Mouse (Mus musculus) adrenal gland, adult 8-10 months (tissue): ENCODE data around the gene Polr3h. TPM values are rescaled to one million over a fixed set of nuclear protein-coding genes. Genes with fewer than 3 reads are reported as not detected.
A peak's percentile ranks its signal among the peaks of the same experiment; 100 is the strongest.

ENCODE experiments used
- DNase-seq: peaks from one replicate; pipeline ENCODE4 v3.0.0; 2022
- total RNA-seq, 4 experiments: library from RNA; stranded (reverse); gene quantifications; 2 replicates each; pipeline ENCODE4 v1.2.4; 2022

Gene Polr3h
- total RNA-seq, 4 experiments from 2014 or later: 27.5 to 39.2 (median 31.5) TPM

- no peak for DNase-seq
Measured at GRCm38 (mm10) chr15:81864238-81864637, 61.8 kb downstream of the Polr3h start.

GRCm38 (mm10) chr15:81860471-81861135 lies 65.4 kb downstream of the Polr3h start:
- no peak for DNase-seq

GRCm38 (mm10) chr15:81859330-81860255 lies 66.4 kb downstream of the Polr3h start:
- peak; percentile 86 for DNase-seq

GRCm38 (mm10) chr15:81858517-81859329 lies 67.3 kb downstream of the Polr3h start, which contains the start of gene Tob2:
Gene Tob2, minus strand, starts transcription at chr15:81858796.
- peak; percentile 77 for DNase-seq

- DNase-seq: peak; percentile 91
Measured at GRCm38 (mm10) chr15:81858138-81858516, 67.9 kb downstream of the Polr3h start.

GRCm38 (mm10) chr15:81857724-81858116 lies 68.3 kb downstream of the Polr3h start:
- DNase-seq: peak; percentile 54

- no peak for DNase-seq
Measured at GRCm38 (mm10) chr15:81856938-81857723, 68.9 kb downstream of the Polr3h start.

GRCm38 (mm10) chr15:81856030-81856790 lies 69.8 kb downstream of the Polr3h start:
- peak; percentile 89 for DNase-seq

GRCm38 (mm10) chr15:81853081-81853480 lies 73.0 kb downstream of the Polr3h start:
- DNase-seq: peak; percentile 65

GRCm38 (mm10) chr15:81852411-81853000 lies 73.5 kb downstream of the Polr3h start:
- DNase-seq: peak; percentile 65

- no peak for DNase-seq
Measured at GRCm38 (mm10) chr15:81851375-81851774, 74.7 kb downstream of the Polr3h start.

- DNase-seq: no peak
Measured at GRCm38 (mm10) chr15:81850718-81851117, 75.3 kb downstream of the Polr3h start.

GRCm38 (mm10) chr15:81849104-81849503 lies 76.9 kb downstream of the Polr3h start:
- DNase-seq: no peak

GRCm38 (mm10) chr15:81848301-81848700 lies 77.7 kb downstream of the Polr3h start:
- no peak for DNase-seq

GRCm38 (mm10) chr15:81847861-81848260 lies 78.2 kb downstream of the Polr3h start:
- no peak for DNase-seq

- DNase-seq: no peak
Measured at GRCm38 (mm10) chr15:81847161-81847560, 78.9 kb downstream of the Polr3h start.

- no peak for DNase-seq
Measured at GRCm38 (mm10) chr15:81846755-81847154, 79.3 kb downstream of the Polr3h start.

- peak; percentile 93 for DNase-seq
Measured at GRCm38 (mm10) chr15:81845724-81846123, 80.3 kb downstream of the Polr3h start.

GRCm38 (mm10) chr15:81845033-81845625 lies 80.9 kb downstream of the Polr3h start:
- no peak for DNase-seq

- no peak for DNase-seq
Measured at GRCm38 (mm10) chr15:81842275-81842674, 83.8 kb downstream of the Polr3h start.
